Mouse (Mus musculus) ES-Bruce4 (cell line): ENCODE measurements around the gene Phc2.

Experiments
- CTCF ChIP-seq: IDR thresholded peaks from one replicate; pipeline ENCODE4 v1.8.1; 2011; ENCODE audit warnings: low read depth, low read length
- EP300 ChIP-seq: IDR thresholded peaks from 2 replicates; pipeline ENCODE4 v1.6.1; 2011; ENCODE audit warnings: low read depth, low read length; ENCODE audit not compliant: insufficient read depth
- POLR2A ChIP-seq: IDR thresholded peaks from one replicate; pipeline ENCODE4 v1.8.1; 2011; ENCODE audit warnings: low read length; ENCODE audit not compliant: insufficient read depth

DNA sequence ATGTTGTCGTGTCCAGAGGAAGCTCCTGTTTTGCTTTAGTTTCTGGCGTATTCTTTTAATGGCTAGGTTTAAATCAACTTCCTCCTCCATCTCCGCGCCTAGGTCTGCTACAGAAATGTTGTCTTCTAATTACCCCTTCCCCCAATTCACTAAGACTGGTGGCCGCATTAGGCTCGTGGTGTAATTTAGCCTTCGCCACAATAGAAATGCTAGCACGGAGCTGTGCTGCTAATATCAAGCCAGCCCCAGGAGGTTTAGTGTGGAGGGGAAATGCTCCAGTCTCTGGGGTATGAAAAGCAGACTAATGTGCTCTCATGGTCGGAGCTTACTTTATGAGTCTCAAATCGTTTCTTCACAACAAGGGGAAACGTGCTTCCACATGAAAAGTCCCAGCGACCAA lies 944 bp downstream of the Phc2 start:
- TF ChIP-seq POLR2A (no peak), CTCF (no peak), EP300 (no peak)
